Comparison of ENCODE assay signal across 15 mouse cellular contexts in the genomic region with DNA sequence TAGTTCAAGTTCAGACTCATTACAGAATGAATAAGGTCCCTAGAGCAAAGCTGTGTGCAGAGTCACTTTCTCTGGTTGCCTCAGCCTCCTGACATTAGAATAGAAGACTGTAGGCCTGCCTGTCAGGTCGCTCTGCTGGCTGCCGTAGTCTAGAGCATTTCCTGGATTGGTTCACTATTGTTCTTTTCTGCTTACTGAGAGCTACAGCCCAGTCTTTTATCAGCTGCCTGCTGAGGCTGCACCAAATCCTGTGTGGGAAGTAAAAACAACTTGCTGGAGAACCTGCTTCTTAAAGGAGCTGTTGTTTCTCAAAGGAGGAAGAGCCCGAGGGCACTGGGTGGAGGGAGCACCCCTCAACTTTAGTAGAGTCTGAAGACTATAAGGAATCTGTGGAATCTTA. TPM values are rescaled to one million over a fixed set of nuclear protein-coding genes. Genes with fewer than 3 reads are reported as not detected.
DNase-seq lines count a peak whose midpoint lies in the region; ATAC-seq and TF ChIP-seq lines count a peak whose summit lies in the region.
"Had no signal": no experiment of that assay in that cellular context is flagged by ENCODE, and none has a peak within 500 bp of the region (broad histone marks: within the 10 kb centered on the region; RNA-seq: fewer than 3 reads in every experiment).

No protein-coding gene starts in this region.

- WGBS in heart, embryonic 13.5 days = 53% methylated on average over 3 of the region's 3 CpGs
- WGBS in liver, embryonic 11.5 days = 72% methylated on average over 3 of the region's 3 CpGs
- WGBS in liver, postnatal 0 days (ENCODE audit: insufficient replicate concordance) = 69% methylated on average over 3 of the region's 3 CpGs
- 4% methylated on average over 3 of the region's 3 CpGs for WGBS in olfactory bulb, adult 2 months
- WGBS in lung, postnatal 0 days = 47% methylated on average over 3 of the region's 3 CpGs

- peaks cover 34% of the 10 kb centered on the region for H3K4me1 ChIP-seq in heart, embryonic 13.5 days
- H3K4me1 ChIP-seq in liver, embryonic 11.5 days (replicated peaks; ENCODE audit: control insufficient read depth, insufficient read depth, low read length) = peaks cover 6% of the 10 kb centered on the region; the same call in 1 of the 2 replicates
- peaks cover 15% of the 10 kb centered on the region for H3K4me1 ChIP-seq in liver, postnatal 0 days (ENCODE audit: insufficient read depth)
- H3K4me1 ChIP-seq in bone marrow macrophage, adult 2 months (ENCODE audit: control insufficient read depth, insufficient read depth, low read length) = peaks cover 21% of the 10 kb centered on the region
- H3K4me1 ChIP-seq in olfactory bulb, adult 2 months (ENCODE audit: control insufficient read depth, insufficient read depth, low read length) = peaks cover 26% of the 10 kb centered on the region
- 0 out of 2 replicates have a peak, but pooled peaks cover 7% of the 10 kb centered on the region for H3K4me1 ChIP-seq in lung, postnatal 0 days (ENCODE audit: insufficient read depth, low read depth, low read length)

- no peak for TF ChIP-seq POLR2A in bone marrow macrophage, adult 2 months (IDR thresholded peaks at IDR 0.05; ENCODE audit: borderline replicate concordance, low read depth, low read length)
- TF ChIP-seq POLR2A in olfactory bulb, adult 2 months (IDR thresholded peaks at IDR 0.05; ENCODE audit: insufficient read depth, low read depth, low read length) = no peak

- no peak for ATAC-seq in heart, embryonic 13.5 days (ENCODE audit: extremely low read depth, insufficient number of reproducible peaks, low FRiP score, low TSS enrichment)
- no peak for ATAC-seq in liver, embryonic 11.5 days (replicated peaks; ENCODE audit: low FRiP score)
- no peak for ATAC-seq in liver, postnatal 0 days
- ATAC-seq in lung, postnatal 0 days = no peak
- ATAC-seq: forebrain, embryonic 15.5 days; inflammation-experienced regulatory T-cells, adult 6 months had no signal

- DNase-seq in heart, adult 9 months (ENCODE audit: low spot score in 2 of 2) = no peak
- no peak for DNase-seq in liver, embryonic 11.5 days (ENCODE audit: low spot score)
- no peak for DNase-seq in liver, postnatal 0 days
- DNase-seq in lung, postnatal 0 days (ENCODE audit: low spot score) = no peak
- DNase-seq: adrenal gland, postnatal 25 days; cerebellum, postnatal 10 days; thymus, adult 18-20 months had no signal

- H3K4me3 ChIP-seq in heart, embryonic 13.5 days = no peak overlapping the region
- H3K4me3 ChIP-seq in liver, embryonic 11.5 days (ENCODE audit: low read depth, low read length) = no peak overlapping the region
- no peak overlapping the region for H3K4me3 ChIP-seq in liver, postnatal 0 days (ENCODE audit: low read depth, low read length)
- no peak overlapping the region for H3K4me3 ChIP-seq in bone marrow macrophage, adult 2 months (ENCODE audit: insufficient read depth, low read length)
- no peak overlapping the region for H3K4me3 ChIP-seq in olfactory bulb, adult 2 months (ENCODE audit: insufficient read depth, low read depth, low read length)
- no peak overlapping the region for H3K4me3 ChIP-seq in lung, postnatal 0 days (ENCODE audit: low read depth, low read length)
- H3K4me3 ChIP-seq: erythroblast, embryonic 14.5 days; forebrain, embryonic 15.5 days; kidney, embryonic 15.5 days had no signal

- no peaks in the 10 kb centered on the region for H3K9me3 ChIP-seq in heart, embryonic 13.5 days
- no peaks in the 10 kb centered on the region for H3K9me3 ChIP-seq in liver, embryonic 11.5 days (ENCODE audit: control insufficient read depth, low read length)
- no peaks in the 10 kb centered on the region for H3K9me3 ChIP-seq in liver, postnatal 0 days (ENCODE audit: low read length)
- no peaks in the 10 kb centered on the region for H3K9me3 ChIP-seq in lung, postnatal 0 days (ENCODE audit: low read length)
- H3K9me3 ChIP-seq: forebrain, embryonic 15.5 days; G1E; kidney, embryonic 15.5 days had no signal

- TF ChIP-seq EP300 in liver, postnatal 0 days (IDR thresholded peaks at IDR 0.05; ENCODE audit: low read depth) = no peak
- no peak for TF ChIP-seq EP300 in lung, postnatal 0 days (IDR thresholded peaks at IDR 0.05)

- H3K4me2 ChIP-seq in heart, embryonic 13.5 days = no peak overlapping the region
- no peak overlapping the region for H3K4me2 ChIP-seq in liver, embryonic 11.5 days
- no peak overlapping the region for H3K4me2 ChIP-seq in liver, postnatal 0 days (ENCODE audit: low read depth, low read length)
- H3K4me2 ChIP-seq in lung, postnatal 0 days (replicated peaks; ENCODE audit: low read depth, low read length) = no peak overlapping the region
- H3K4me2 ChIP-seq: forebrain, embryonic 15.5 days; kidney, embryonic 15.5 days had no signal

- peaks cover 66% of the 10 kb centered on the region for H3K36me3 ChIP-seq in heart, embryonic 13.5 days
- peaks cover 44% of the 10 kb centered on the region for H3K36me3 ChIP-seq in liver, embryonic 11.5 days (ENCODE audit: control insufficient read depth, insufficient read depth, low read length)
- peaks cover 58% of the 10 kb centered on the region for H3K36me3 ChIP-seq in liver, postnatal 0 days (replicated peaks; ENCODE audit: insufficient read depth, low read length)
- peaks cover 53% of the 10 kb centered on the region for H3K36me3 ChIP-seq in lung, postnatal 0 days (ENCODE audit: insufficient read depth, low read length)

- no peak overlapping the region for H3K9ac ChIP-seq in heart, embryonic 13.5 days
- H3K9ac ChIP-seq in liver, embryonic 11.5 days (ENCODE audit: low read depth, low read length) = no peak overlapping the region
- H3K9ac ChIP-seq in liver, postnatal 0 days (replicated peaks) = no peak overlapping the region
- H3K9ac ChIP-seq in lung, postnatal 0 days (replicated peaks; ENCODE audit: low read depth) = no peak overlapping the region
- H3K9ac ChIP-seq: forebrain, embryonic 15.5 days; kidney, embryonic 15.5 days had no signal

- no peak for TF ChIP-seq CTCF in liver, postnatal 0 days (IDR thresholded peaks at IDR 0.05; ENCODE audit: low read depth)
- TF ChIP-seq CTCF in bone marrow macrophage, adult 2 months (IDR thresholded peaks at IDR 0.05; ENCODE audit: low read depth, low read length) = no peak
- TF ChIP-seq CTCF in olfactory bulb, adult 2 months (IDR thresholded peaks at IDR 0.05; ENCODE audit: insufficient read depth, low read depth, low read length) = no peak
- TF ChIP-seq CTCF in lung, postnatal 0 days (IDR thresholded peaks at IDR 0.05) = no peak

- peak overlapping the region; percentile 46 for H3K27ac ChIP-seq in heart, embryonic 13.5 days (replicated peaks)
- 0 out of 2 replicates have a peak overlapping the region, but pooled peaks have one; percentile 8 for H3K27ac ChIP-seq in liver, embryonic 11.5 days (ENCODE audit: low read depth, low read length)
- no peak overlapping the region; the same call in 1 of the 2 replicates for H3K27ac ChIP-seq in liver, postnatal 0 days (ENCODE audit: low read depth)
- 0 out of 2 replicates have a peak overlapping the region, but pooled peaks have one; percentile 9 for H3K27ac ChIP-seq in bone marrow macrophage, adult 2 months (ENCODE audit: insufficient read depth, low read depth, low read length)
- peak overlapping the region; percentile 22; the same call in 1 of the 2 replicates for H3K27ac ChIP-seq in olfactory bulb, adult 2 months (ENCODE audit: insufficient read depth, low read depth, low read length)
- H3K27ac ChIP-seq in lung, postnatal 0 days (ENCODE audit: low read length) = no peak overlapping the region
- H3K27ac ChIP-seq: forebrain, embryonic 15.5 days; kidney, embryonic 15.5 days had no signal

- H3K27me3 ChIP-seq in heart, embryonic 13.5 days (replicated peaks) = no peaks in the 10 kb centered on the region
- no peaks in the 10 kb centered on the region for H3K27me3 ChIP-seq in liver, embryonic 11.5 days (replicated peaks; ENCODE audit: control insufficient read depth, insufficient read depth, low read length)
- H3K27me3 ChIP-seq in liver, postnatal 0 days (ENCODE audit: insufficient read depth, low read length) = no peaks in the 10 kb centered on the region
- H3K27me3 ChIP-seq in lung, postnatal 0 days (replicated peaks; ENCODE audit: insufficient read depth, low read length) = no peaks in the 10 kb centered on the region
- H3K27me3 ChIP-seq: forebrain, embryonic 15.5 days; kidney, embryonic 15.5 days had no signal

RNA-seq across cellular contexts. Expression of a gene that starts 4.5 kb away (rescaled TPM):
- 821 and 849 TPM in 2 replicates for polyA plus RNA-seq in heart, embryonic 13.5 days (2015; fragmentation: Nextera tagmentation; extraction: Ambion mirVana)
- 957 and 975 TPM in 2 replicates for polyA plus RNA-seq in liver, embryonic 11.5 days (2014; fragmentation: Nextera tagmentation; extraction: Ambion mirVana)
- 454 and 482 TPM in 2 replicates for polyA plus RNA-seq in liver, postnatal 0 days (2015; fragmentation: Nextera tagmentation; extraction: Ambion mirVana)
- 735 and 768 TPM in 2 replicates for polyA plus RNA-seq in bone marrow macrophage, adult 2 months (2012; ENCODE audit: insufficient read depth, insufficient read length, missing spikeins)
- 446 and 787 TPM in 2 replicates for polyA plus RNA-seq in olfactory bulb, adult 2 months (2012; ENCODE audit: insufficient read depth, insufficient read length, low replicate concordance, missing spikeins)
- 2,106 and 2,119 TPM in 2 replicates for polyA plus RNA-seq in lung, postnatal 0 days (2015; fragmentation: Nextera tagmentation; extraction: Ambion mirVana)

RNA-seq across cellular contexts. Expression of a gene that starts 44.3 kb away (rescaled TPM):
- polyA plus RNA-seq in heart, embryonic 13.5 days (2015; fragmentation: Nextera tagmentation; extraction: Ambion mirVana) = 7.8 and 8.9 TPM in 2 replicates
- polyA plus RNA-seq in liver, embryonic 11.5 days (2014; fragmentation: Nextera tagmentation; extraction: Ambion mirVana) = 14.0 and 14.3 TPM in 2 replicates
- 3.5 and 4.7 TPM in 2 replicates for polyA plus RNA-seq in liver, postnatal 0 days (2015; fragmentation: Nextera tagmentation; extraction: Ambion mirVana)
- 17.7 and 18.0 TPM in 2 replicates for polyA plus RNA-seq in bone marrow macrophage, adult 2 months (2012; ENCODE audit: insufficient read depth, insufficient read length, missing spikeins)
- not detected in 2 replicates for polyA plus RNA-seq in olfactory bulb, adult 2 months (2012; ENCODE audit: insufficient read depth, insufficient read length, low replicate concordance, missing spikeins)
- 10.8 and 11.1 TPM in 2 replicates for polyA plus RNA-seq in lung, postnatal 0 days (2015; fragmentation: Nextera tagmentation; extraction: Ambion mirVana)

Comparison
In these comparisons a context has a peak if more than half of its experiments do, and no peak if none do; other contexts are left out.
1. H3K27ac ChIP-seq: peak in heart, embryonic 13.5 days (single experiment), liver, embryonic 11.5 days (single experiment), bone marrow macrophage, adult 2 months (single experiment) and olfactory bulb, adult 2 months (single experiment); none in liver, postnatal 0 days (single experiment) and lung, postnatal 0 days (single experiment).